Mouse (Mus musculus) intestine, embryonic 16.5 days (tissue): Measurements from ENCODE around the gene Dnajb8. TPM values are rescaled to one million over a fixed set of nuclear protein-coding genes. Genes with fewer than 3 reads are reported as not detected.

Experiments
- ATAC-seq: fragments of 200-750 bp; cut with Nextera tagmentation; 2 replicates; pipeline ENCODE4 v1.8.0; 2017; ENCODE audit warnings: moderate TSS enrichment, moderate library complexity
- H3K27ac ChIP-seq: fragments of 300-500 bp; sonication (generic); 2 replicates; pipeline ENCODE4 v1.5.1; 2014; ENCODE audit warnings: mild to moderate bottlenecking, low read length
- H3K27me3 ChIP-seq: fragments of 300-500 bp; sonication (generic); replicated peaks from 2 replicates; pipeline ENCODE4 v1.6.1; 2014; ENCODE audit warnings: low read length, control low read depth, mixed read lengths; ENCODE audit not compliant: control insufficient read depth, insufficient read depth
- H3K36me3 ChIP-seq: fragments of 300-500 bp; sonication (generic); 2 replicates; pipeline ENCODE4 v1.6.1; 2014; ENCODE audit warnings: low read length, control low read depth; ENCODE audit not compliant: control insufficient read depth, insufficient read depth
- H3K4me1 ChIP-seq: fragments of 300-500 bp; sonication (generic); 2 replicates; pipeline ENCODE4 v1.6.1; 2014; ENCODE audit warnings: low read length, control low read depth, mixed read lengths; ENCODE audit not compliant: control insufficient read depth, insufficient read depth
- H3K4me2 ChIP-seq: fragments of 300-500 bp; sonication (generic); 2 replicates; pipeline ENCODE4 v1.6.1; 2014; ENCODE audit warnings: low read depth, low read length, control low read depth
- H3K4me3 ChIP-seq: fragments of 300-500 bp; sonication (generic); 2 replicates; pipeline ENCODE4 v1.5.1; 2014; ENCODE audit warnings: mild to moderate bottlenecking, low read length
- H3K9ac ChIP-seq: fragments of 300-500 bp; sonication (generic); 2 replicates; pipeline ENCODE4 v1.6.1; 2014; ENCODE audit warnings: low read depth, low read length
- H3K9me3 ChIP-seq: fragments of 300-500 bp; sonication (generic); 2 replicates; pipeline ENCODE4 v1.6.1; 2016; ENCODE audit warnings: low read length, control low read depth; ENCODE audit not compliant: control insufficient read depth
- WGBS: fragments of 180-500 bp; shearing (Covaris S2); extraction: QIAGEN DNeasy Blood & Tissue Kit; methylation state at CpG from one replicate; pipeline ENCODE4 v1.1.7; 2014; 5-methylcytosine and 5-hydroxymethylcytosine counted together
- polyA plus RNA-seq: library from polyadenylated mRNA; unstranded; fragments of >200 nt; fragmentation: Nextera tagmentation; extraction: Ambion mirVana; gene quantifications from 2 replicates; pipeline ENCODE4 v1.2.1, GENCODE M21; 2015

Dnajb8 gene
- polyA plus RNA-seq, 1 experiment from 2014 or later = not detected

GRCm38 (mm10) chr6:88198070-88198940 lies 23.8 kb upstream of the Dnajb8 start:
- Histone ChIP-seq H3K27ac (no peak overlapping the region), H3K36me3 (no peaks in the 10 kb centered on the region), H3K9ac (peak overlapping the region; percentile 51; the same call in 1 of the 2 replicates), H3K9me3 (no peaks in the 10 kb centered on the region), H3K4me1 (peaks cover 35% of the 10 kb centered on the region), H3K4me3 (peak overlapping the region; percentile 51), H3K27me3 (peaks cover 97% of the 10 kb centered on the region), H3K4me2 (peak overlapping the region; percentile 78)
- under 1% methylated on average over 59 of the region's 62 CpGs for WGBS
- ATAC-seq = peak; percentile 81

DNA sequence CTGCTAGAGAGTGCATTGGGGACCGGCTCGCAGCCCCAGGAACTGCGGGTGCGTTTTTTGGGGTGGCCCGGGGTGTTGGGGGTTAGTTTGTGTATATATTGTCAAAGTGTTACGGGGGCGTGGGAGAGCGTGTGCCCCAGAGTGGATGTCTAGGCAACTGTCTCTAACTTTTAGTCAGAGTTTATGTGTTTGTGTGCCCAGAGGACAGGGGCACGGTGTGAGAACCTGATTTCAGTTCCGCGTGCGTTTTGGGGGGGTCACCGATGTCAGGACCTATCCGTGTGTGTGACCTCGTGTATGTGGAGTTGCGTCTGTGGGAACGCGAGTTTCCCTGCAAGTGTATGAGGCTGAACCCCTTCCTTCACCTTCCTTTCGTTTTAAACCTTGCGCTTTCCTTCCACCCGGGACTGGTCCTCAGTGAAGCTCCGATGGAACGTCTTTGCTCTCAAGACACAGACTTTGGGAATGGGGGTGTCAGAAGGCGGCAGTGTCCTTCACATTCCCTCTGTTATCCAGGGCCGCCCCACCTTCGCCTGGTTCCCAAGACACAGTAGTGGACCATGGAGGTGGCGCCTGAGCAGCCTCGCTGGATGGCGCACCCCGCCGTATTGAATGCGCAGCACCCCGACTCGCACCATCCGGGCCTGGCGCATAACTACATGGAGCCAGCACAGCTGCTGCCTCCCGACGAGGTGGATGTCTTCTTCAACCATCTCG lies 22.9 kb upstream of the Dnajb8 start:
- Histone ChIP-seq H3K9me3 (no peaks in the 10 kb centered on the region), H3K9ac (peak overlapping the region; percentile 51; the same call in 1 of the 2 replicates), H3K4me2 (peak overlapping the region; percentile 78), H3K27me3 (peaks cover 96% of the 10 kb centered on the region), H3K36me3 (no peaks in the 10 kb centered on the region), H3K4me1 (peaks cover 32% of the 10 kb centered on the region), H3K27ac (no peak overlapping the region), H3K4me3 (peak overlapping the region; percentile 51)
- ATAC-seq = no peak
- 2% methylated on average over 39 of the region's 39 CpGs for WGBS

- Histone ChIP-seq H3K9ac (no peak overlapping the region), H3K27me3 (peaks cover 96% of the 10 kb centered on the region), H3K4me1 (peaks cover 31% of the 10 kb centered on the region), H3K4me2 (peak overlapping the region; percentile 78), H3K4me3 (peak overlapping the region; percentile 51), H3K36me3 (no peaks in the 10 kb centered on the region), H3K9me3 (no peaks in the 10 kb centered on the region), H3K27ac (no peak overlapping the region)
- WGBS = 7% methylated on average over 50 of the region's 50 CpGs
- no peak for ATAC-seq
Observed at GRCm38 (mm10) chr6:88199718-88200692, 22.1 kb upstream of the Dnajb8 start.

- H3K27ac ChIP-seq = no peak overlapping the region
- H3K9me3 ChIP-seq = no peaks in the 10 kb centered on the region
- H3K4me1 ChIP-seq = peaks cover 31% of the 10 kb centered on the region
- no peak overlapping the region for H3K4me2 ChIP-seq
- no peaks in the 10 kb centered on the region for H3K36me3 ChIP-seq
- no peak for ATAC-seq
- no peak overlapping the region for H3K4me3 ChIP-seq
- peaks cover 95% of the 10 kb centered on the region for H3K27me3 ChIP-seq
- no peak overlapping the region for H3K9ac ChIP-seq
- WGBS = 26% methylated on average over 20 of the region's 20 CpGs
Observed at GRCm38 (mm10) chr6:88200693-88201609, 21.1 kb upstream of the Dnajb8 start.

- no peak overlapping the region for H3K4me3 ChIP-seq
- peaks cover 27% of the 10 kb centered on the region for H3K4me1 ChIP-seq
- peaks cover 93% of the 10 kb centered on the region for H3K27me3 ChIP-seq
- ATAC-seq = no peak
- H3K36me3 ChIP-seq = no peaks in the 10 kb centered on the region
- H3K4me2 ChIP-seq = no peak overlapping the region
- 22% methylated on average over 15 of the region's 15 CpGs for WGBS
- no peak overlapping the region for H3K9ac ChIP-seq
- no peaks in the 10 kb centered on the region for H3K9me3 ChIP-seq
- no peak overlapping the region for H3K27ac ChIP-seq
Observed at GRCm38 (mm10) chr6:88201926-88202700, 20.0 kb upstream of the Dnajb8 start.

- H3K36me3 ChIP-seq = no peaks in the 10 kb centered on the region
- H3K4me1 ChIP-seq = peaks cover 17% of the 10 kb centered on the region
- H3K4me3 ChIP-seq = no peak overlapping the region
- H3K9ac ChIP-seq = no peak overlapping the region
- H3K4me2 ChIP-seq = no peak overlapping the region
- peaks cover 87% of the 10 kb centered on the region for H3K27me3 ChIP-seq
- 0 out of 2 replicates have a peak overlapping the region, but pooled peaks have one; percentile 11 for H3K27ac ChIP-seq
- 2% methylated on average over 24 of the region's 24 CpGs for WGBS
- no peaks in the 10 kb centered on the region for H3K9me3 ChIP-seq
- ATAC-seq = peak; percentile 36
Observed at GRCm38 (mm10) chr6:88202921-88203690, 19.0 kb upstream of the Dnajb8 start.

DNA sequence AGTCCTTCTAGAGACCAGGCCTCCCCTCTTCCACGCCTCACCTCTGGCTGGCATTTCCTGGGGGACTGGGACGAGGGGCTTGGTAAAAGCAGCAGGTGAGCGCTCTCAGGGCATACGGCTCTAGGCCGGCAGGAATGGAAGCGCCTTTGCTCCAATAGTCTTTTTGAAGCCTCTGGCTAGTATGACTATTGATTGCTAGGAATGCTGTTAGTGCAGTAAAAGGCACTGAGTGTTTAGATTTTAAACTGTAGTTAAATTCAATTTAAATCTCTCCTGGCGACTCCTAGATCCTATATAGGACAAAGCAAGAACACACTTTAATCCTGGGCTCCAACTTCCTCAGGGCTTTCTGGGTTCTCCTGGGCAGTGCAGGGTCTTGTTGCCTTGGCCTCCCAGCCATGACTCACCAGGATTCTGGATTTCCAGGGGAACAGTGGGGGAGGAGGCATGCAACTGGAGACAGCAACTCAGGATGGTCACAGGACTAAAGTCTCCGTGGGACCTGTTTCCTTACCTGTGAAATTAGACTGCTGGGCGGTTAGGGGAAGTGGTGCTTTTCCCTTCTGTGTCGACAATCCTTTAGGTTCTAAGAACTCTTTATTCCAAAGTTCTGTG lies 18.2 kb upstream of the Dnajb8 start:
- H3K4me3 ChIP-seq = no peak overlapping the region
- no peak for ATAC-seq
- peaks cover 79% of the 10 kb centered on the region for H3K27me3 ChIP-seq
- no peak overlapping the region for H3K9ac ChIP-seq
- H3K4me1 ChIP-seq = peaks cover 9% of the 10 kb centered on the region
- no peak overlapping the region for H3K4me2 ChIP-seq
- 0 out of 2 replicates have a peak overlapping the region, but pooled peaks have one; percentile 11 for H3K27ac ChIP-seq
- no peaks in the 10 kb centered on the region for H3K9me3 ChIP-seq
- WGBS = 21% methylated on average over 10 of the region's 10 CpGs
- H3K36me3 ChIP-seq = no peaks in the 10 kb centered on the region
